Mouse (Mus musculus): ENCODE data around the gene Mrpl49. TPM values are rescaled to one million over a fixed set of nuclear protein-coding genes. Genes with fewer than 3 reads are reported as not detected.

Gene Mrpl49
- polyA plus RNA-seq, 1 experiment from 2014 or later = 65.5 TPM

- no peaks in the 10 kb centered on the region for H3K9me3 ChIP-seq (ENCODE audit: control insufficient read depth, low read length)
- 89% methylated on average over 4 of the region's 4 CpGs for WGBS
- peaks cover 15% of the 10 kb centered on the region for H3K36me3 ChIP-seq (ENCODE audit: control insufficient read depth, insufficient read depth, low read length)
- ATAC-seq (ENCODE audit: low read depth) = no peak
- no peak overlapping the region for H3K4me3 ChIP-seq (ENCODE audit: low read depth, low read length)
- peaks cover 15% of the 10 kb centered on the region; the same call in 1 of the 2 replicates for H3K4me1 ChIP-seq (ENCODE audit: control insufficient read depth, insufficient read depth, low read length)
- no peak overlapping the region for H3K4me2 ChIP-seq (ENCODE audit: low read depth, low read length)
- no peak overlapping the region for H3K9ac ChIP-seq (replicated peaks; ENCODE audit: low read depth, low read length)
- H3K27me3 ChIP-seq (ENCODE audit: control insufficient read depth, insufficient read depth, low read length) = no peaks in the 10 kb centered on the region
- H3K27ac ChIP-seq (ENCODE audit: low read depth, low read length) = no peak overlapping the region
Measured at GRCm38 (mm10) chr19:6068951-6069350, 11.4 kb upstream of the Mrpl49 start.

GRCm38 (mm10) chr19:6067724-6068415, 10.3 kb upstream of the Mrpl49 start, which contains the start of gene Tm7sf2:
TSS of gene Tm7sf2 (minus strand) at chr19:6068373.
- H3K27ac ChIP-seq (ENCODE audit: low read depth, low read length) = peak within 1 kb of the TSS; percentile 87
- peak within 1 kb of the TSS; percentile 57 for H3K9ac ChIP-seq (replicated peaks; ENCODE audit: low read depth, low read length)
- peaks cover 15% of the 10 kb centered on the region; the same call in 1 of the 2 replicates for H3K4me1 ChIP-seq (ENCODE audit: control insufficient read depth, insufficient read depth, low read length)
- peak within 1 kb of the TSS; percentile 96 for H3K4me2 ChIP-seq (ENCODE audit: low read depth, low read length)
- no peaks in the 10 kb centered on the region for H3K27me3 ChIP-seq (ENCODE audit: control insufficient read depth, insufficient read depth, low read length)
- no peaks in the 10 kb centered on the region for H3K9me3 ChIP-seq (ENCODE audit: control insufficient read depth, low read length)
- H3K36me3 ChIP-seq (ENCODE audit: control insufficient read depth, insufficient read depth, low read length) = peaks cover 15% of the 10 kb centered on the region
- peak; percentile 89 for ATAC-seq (ENCODE audit: low read depth)
- H3K4me3 ChIP-seq (ENCODE audit: low read depth, low read length) = peak within 1 kb of the TSS; percentile 47
- 7% methylated on average over 33 of the region's 33 CpGs for WGBS

- no peaks in the 10 kb centered on the region for H3K9me3 ChIP-seq (ENCODE audit: control insufficient read depth, low read length)
- peak overlapping the region; percentile 57 for H3K9ac ChIP-seq (replicated peaks; ENCODE audit: low read depth, low read length)
- peak; percentile 75 for ATAC-seq (ENCODE audit: low read depth)
- H3K4me3 ChIP-seq (ENCODE audit: low read depth, low read length) = peak overlapping the region; percentile 47
- H3K27me3 ChIP-seq (ENCODE audit: control insufficient read depth, insufficient read depth, low read length) = no peaks in the 10 kb centered on the region
- H3K4me1 ChIP-seq (ENCODE audit: control insufficient read depth, insufficient read depth, low read length) = peaks cover 21% of the 10 kb centered on the region
- peak overlapping the region; percentile 96 for H3K4me2 ChIP-seq (ENCODE audit: low read depth, low read length)
- WGBS = under 1% methylated on average over 30 of the region's 30 CpGs
- H3K27ac ChIP-seq (ENCODE audit: low read depth, low read length) = peak overlapping the region; percentile 87
- peaks cover 12% of the 10 kb centered on the region for H3K36me3 ChIP-seq (ENCODE audit: control insufficient read depth, insufficient read depth, low read length)
Measured at GRCm38 (mm10) chr19:6067011-6067723, 9.6 kb upstream of the Mrpl49 start.

- peak overlapping the region; percentile 57 for H3K9ac ChIP-seq (replicated peaks; ENCODE audit: low read depth, low read length)
- peaks cover 11% of the 10 kb centered on the region for H3K36me3 ChIP-seq (ENCODE audit: control insufficient read depth, insufficient read depth, low read length)
- H3K9me3 ChIP-seq (ENCODE audit: control insufficient read depth, low read length) = no peaks in the 10 kb centered on the region
- H3K4me1 ChIP-seq (ENCODE audit: control insufficient read depth, insufficient read depth, low read length) = peaks cover 26% of the 10 kb centered on the region
- no peaks in the 10 kb centered on the region for H3K27me3 ChIP-seq (ENCODE audit: control insufficient read depth, insufficient read depth, low read length)
- H3K27ac ChIP-seq (ENCODE audit: low read depth, low read length) = peak overlapping the region; percentile 87
- WGBS = 31% methylated on average over 5 of the region's 5 CpGs
- peak; percentile 7 for ATAC-seq (ENCODE audit: low read depth)
- H3K4me3 ChIP-seq (ENCODE audit: low read depth, low read length) = peak overlapping the region; percentile 47
- peak overlapping the region; percentile 96 for H3K4me2 ChIP-seq (ENCODE audit: low read depth, low read length)
Measured at GRCm38 (mm10) chr19:6066571-6066970, 9.0 kb upstream of the Mrpl49 start.

GRCm38 (mm10) chr19:6063081-6063480, 5.5 kb upstream of the Mrpl49 start:
- H3K27me3 ChIP-seq (ENCODE audit: control insufficient read depth, insufficient read depth, low read length) = no peaks in the 10 kb centered on the region
- no peak overlapping the region for H3K4me3 ChIP-seq (ENCODE audit: low read depth, low read length)
- ATAC-seq (ENCODE audit: low read depth) = no peak
- no peak overlapping the region for H3K9ac ChIP-seq (replicated peaks; ENCODE audit: low read depth, low read length)
- no peaks in the 10 kb centered on the region for H3K9me3 ChIP-seq (ENCODE audit: control insufficient read depth, low read length)
- H3K27ac ChIP-seq (ENCODE audit: low read depth, low read length) = no peak overlapping the region
- no peaks in the 10 kb centered on the region; the same call in 1 of the 2 replicates for H3K36me3 ChIP-seq (ENCODE audit: control insufficient read depth, insufficient read depth, low read length)
- WGBS = 97% methylated on average over 6 of the region's 6 CpGs
- no peak overlapping the region for H3K4me2 ChIP-seq (ENCODE audit: low read depth, low read length)
- peaks cover 29% of the 10 kb centered on the region for H3K4me1 ChIP-seq (ENCODE audit: control insufficient read depth, insufficient read depth, low read length)

GRCm38 (mm10) chr19:6062418-6062817, 4.8 kb upstream of the Mrpl49 start:
- Histone ChIP-seq H3K27ac (ENCODE audit: low read depth, low read length) (peak overlapping the region; percentile 85; the same call in 1 of the 2 replicates), H3K9me3 (ENCODE audit: control insufficient read depth, low read length) (no peaks in the 10 kb centered on the region), H3K4me3 (ENCODE audit: low read depth, low read length) (peak overlapping the region; percentile 84), H3K4me2 (ENCODE audit: low read depth, low read length) (peak overlapping the region; percentile 100), H3K27me3 (ENCODE audit: control insufficient read depth, insufficient read depth, low read length) (no peaks in the 10 kb centered on the region), H3K36me3 (ENCODE audit: control insufficient read depth, insufficient read depth, low read length) (no peaks in the 10 kb centered on the region; the same call in 1 of the 2 replicates), H3K4me1 (ENCODE audit: control insufficient read depth, insufficient read depth, low read length) (peaks cover 28% of the 10 kb centered on the region), H3K9ac (replicated peaks; ENCODE audit: low read depth, low read length) (peak overlapping the region; percentile 87)
- 71% methylated on average over 5 of the region's 5 CpGs for WGBS
- no peak for ATAC-seq (ENCODE audit: low read depth)

GRCm38 (mm10) chr19:6061641-6062302, 4.2 kb upstream of the Mrpl49 start:
- Histone ChIP-seq H3K27ac (ENCODE audit: low read depth, low read length) (peak overlapping the region; percentile 85), H3K4me1 (ENCODE audit: control insufficient read depth, insufficient read depth, low read length) (peaks cover 28% of the 10 kb centered on the region), H3K9me3 (ENCODE audit: control insufficient read depth, low read length) (no peaks in the 10 kb centered on the region), H3K4me2 (ENCODE audit: low read depth, low read length) (peak overlapping the region; percentile 100), H3K4me3 (ENCODE audit: low read depth, low read length) (peak overlapping the region; percentile 84), H3K9ac (replicated peaks; ENCODE audit: low read depth, low read length) (peak overlapping the region; percentile 87), H3K27me3 (ENCODE audit: control insufficient read depth, insufficient read depth, low read length) (no peaks in the 10 kb centered on the region), H3K36me3 (ENCODE audit: control insufficient read depth, insufficient read depth, low read length) (no peaks in the 10 kb centered on the region; the same call in 1 of the 2 replicates)
- no peak for ATAC-seq (ENCODE audit: low read depth)
- 1% methylated on average over 44 of the region's 44 CpGs for WGBS

- Histone ChIP-seq H3K9ac (replicated peaks; ENCODE audit: low read depth, low read length) (peak within 1 kb of the TSS; percentile 87), H3K4me1 (ENCODE audit: control insufficient read depth, insufficient read depth, low read length) (peaks cover 28% of the 10 kb centered on the region), H3K9me3 (ENCODE audit: control insufficient read depth, low read length) (no peaks in the 10 kb centered on the region), H3K36me3 (ENCODE audit: control insufficient read depth, insufficient read depth, low read length) (no peaks in the 10 kb centered on the region; the same call in 1 of the 2 replicates), H3K27ac (ENCODE audit: low read depth, low read length) (peak within 1 kb of the TSS; percentile 85), H3K4me3 (ENCODE audit: low read depth, low read length) (peak within 1 kb of the TSS; percentile 84), H3K4me2 (ENCODE audit: low read depth, low read length) (peak within 1 kb of the TSS; percentile 100), H3K27me3 (ENCODE audit: control insufficient read depth, insufficient read depth, low read length) (no peaks in the 10 kb centered on the region)
- WGBS = under 1% methylated on average over 58 of the region's 58 CpGs
- peak; percentile 70 for ATAC-seq (ENCODE audit: low read depth)
Measured at GRCm38 (mm10) chr19:6061021-6061533, 3.5 kb upstream of the Mrpl49 start, which contains the start of gene Znhit2. TSS of gene Znhit2 (plus strand) at chr19:6061192.

Data from neural tube, embryonic 14.5 days (tissue).